Mouse (Mus musculus) erythroblast, adult 5-6 weeks (primary cell): ENCODE data around the gene Vegfb. TPM values are rescaled to one million over a fixed set of nuclear protein-coding genes. Genes with fewer than 3 reads are reported as not detected.

Source experiments
- ATAC-seq: replicated peaks from 2 replicates; pipeline ENCODE4 v1.8.0; 2016; ENCODE audit warnings: moderate number of reproducible peaks, mild to moderate bottlenecking, moderate TSS enrichment, inconsistent platforms; ENCODE audit not compliant: poor library complexity, low FRiP score, severe bottlenecking
- total RNA-seq, 2 experiments: library from RNA; stranded (forward) in 1 of 2; stranded (reverse) in 1 of 2; fragments of 150-400 nt in 1 of 2; fragments of 200-764, 138-1000 nt in 1 of 2; gene quantifications; 2 replicates each; pipeline versions ENCODE4 v1.2.3 to v1.2.4; 2015 to 2017; ENCODE audit warnings: low replicate concordance in 2 of 2

Gene Vegfb
- total RNA-seq, 2 experiments from 2014 or later = 1.1 to 11.7 TPM

- ATAC-seq = peak; percentile 59
Observed at GRCm38 (mm10) chr19:6974211-6975205, 12.9 kb downstream of the Vegfb start, which contains the start of gene Ppp1r14b. Gene Ppp1r14b (plus strand): TSS chr19:6974968.

DNA sequence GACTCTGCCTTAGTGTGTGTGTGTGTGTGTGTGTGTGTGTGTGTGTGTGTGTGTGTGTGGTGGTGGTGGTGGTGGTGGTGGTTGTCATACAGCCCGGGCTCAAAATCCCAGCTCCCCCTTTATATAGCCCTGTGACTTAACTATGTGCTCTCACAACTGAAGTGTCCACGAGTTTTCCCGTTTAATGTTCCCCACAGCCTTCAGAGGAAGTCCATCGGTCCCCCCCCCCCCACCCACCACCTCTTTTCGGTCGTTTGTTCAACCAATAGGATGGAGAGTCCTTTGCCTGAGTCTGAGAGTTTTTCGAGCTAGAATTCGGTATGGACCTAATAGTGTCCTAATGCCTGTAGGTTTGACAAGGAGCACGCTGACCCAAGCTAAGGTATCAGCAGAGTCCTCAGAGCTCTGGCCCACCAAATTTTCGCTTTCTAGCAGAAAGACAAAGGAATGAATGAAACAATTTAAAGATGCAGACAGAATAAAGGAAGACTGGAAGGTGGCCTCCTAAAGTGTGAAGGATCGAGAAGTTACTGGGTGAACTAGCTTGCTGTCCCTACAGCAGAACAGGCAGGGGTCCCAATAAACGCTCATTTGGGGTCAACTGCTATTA, 13.8 kb downstream of the Vegfb start:
- ATAC-seq = no peak

GRCm38 (mm10) chr19:6972247-6972917, 15.1 kb downstream of the Vegfb start:
- no peak for ATAC-seq

DNA sequence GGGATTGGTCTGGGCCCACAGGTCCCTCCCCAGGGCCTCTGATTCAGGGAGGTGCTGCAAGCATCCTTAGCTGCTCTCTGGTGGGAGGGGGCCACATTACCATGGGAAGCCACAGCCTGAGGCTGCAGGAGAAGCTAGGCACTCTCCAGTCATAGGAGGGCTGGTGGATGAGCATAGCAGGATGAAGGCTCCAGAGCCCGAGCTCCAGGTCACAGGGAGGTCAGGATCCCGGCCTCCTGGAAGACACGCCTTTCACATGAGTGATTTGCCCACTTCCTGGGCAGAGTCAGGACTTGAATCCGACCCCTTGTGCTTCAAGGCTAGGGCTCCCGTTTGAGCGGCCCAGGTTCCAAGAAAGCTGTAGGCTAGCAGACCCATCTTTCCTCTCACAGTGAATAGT, 15.8 kb downstream of the Vegfb start:
- ATAC-seq = no peak

DNA sequence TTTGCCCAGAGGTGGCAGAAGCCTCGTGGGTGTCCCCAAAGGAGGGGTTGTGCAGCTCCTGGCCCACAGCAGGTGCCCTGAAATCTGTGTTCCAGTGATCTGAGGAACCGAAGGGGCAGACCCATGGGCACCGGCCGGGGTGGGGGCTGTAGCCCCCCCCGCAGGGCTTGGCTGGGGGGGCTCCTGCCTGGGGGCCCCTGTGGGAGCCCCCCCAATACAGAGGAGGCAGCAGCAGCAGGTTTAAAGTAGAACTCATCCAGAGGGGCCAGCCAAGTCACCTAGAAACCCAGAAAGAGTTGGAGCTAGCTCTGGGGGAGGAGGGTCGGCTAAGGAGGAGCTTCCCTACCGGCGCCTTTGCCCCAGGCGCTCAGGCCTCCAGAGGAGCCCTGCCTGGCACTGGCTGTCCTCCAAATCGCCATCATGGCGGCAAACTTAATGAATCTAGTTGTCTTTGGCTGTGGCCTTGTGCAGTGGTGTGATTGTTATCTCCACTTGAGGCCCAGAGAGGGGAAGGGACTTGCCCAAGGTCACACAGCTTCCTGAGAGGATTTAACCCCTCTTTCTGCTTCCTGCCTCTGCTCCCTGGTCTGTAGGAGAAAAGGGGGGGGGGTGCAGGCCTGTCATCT, 16.9 kb downstream of the Vegfb start:
- no peak for ATAC-seq

GRCm38 (mm10) chr19:6969665-6970381, 17.6 kb downstream of the Vegfb start:
- ATAC-seq = peak; percentile 48

GRCm38 (mm10) chr19:6969291-6969664, 18.2 kb downstream of the Vegfb start:
- no peak for ATAC-seq

GRCm38 (mm10) chr19:6968491-6969271, 18.8 kb downstream of the Vegfb start:
- no peak for ATAC-seq

DNA sequence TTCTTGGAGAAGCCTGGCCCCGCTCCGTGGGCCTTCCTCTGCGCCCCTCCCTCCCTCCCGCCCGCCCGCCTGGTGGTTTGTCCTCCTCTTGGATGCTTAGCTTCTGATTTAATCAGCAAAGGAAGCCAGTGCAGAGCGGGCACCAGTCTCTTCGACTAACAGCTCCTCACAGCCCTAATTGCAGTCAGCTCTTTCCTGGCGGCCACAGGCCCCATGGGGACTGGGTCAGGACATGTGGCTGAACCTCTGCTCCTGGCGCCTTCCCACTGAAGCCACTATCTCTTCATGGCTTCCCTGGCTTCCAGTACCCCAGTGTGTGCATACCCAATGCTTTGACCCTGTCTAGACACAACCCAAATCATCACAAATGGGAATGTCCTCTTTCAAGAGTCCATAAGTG, 31.0 kb downstream of the Vegfb start:
- ATAC-seq = no peak

DNA sequence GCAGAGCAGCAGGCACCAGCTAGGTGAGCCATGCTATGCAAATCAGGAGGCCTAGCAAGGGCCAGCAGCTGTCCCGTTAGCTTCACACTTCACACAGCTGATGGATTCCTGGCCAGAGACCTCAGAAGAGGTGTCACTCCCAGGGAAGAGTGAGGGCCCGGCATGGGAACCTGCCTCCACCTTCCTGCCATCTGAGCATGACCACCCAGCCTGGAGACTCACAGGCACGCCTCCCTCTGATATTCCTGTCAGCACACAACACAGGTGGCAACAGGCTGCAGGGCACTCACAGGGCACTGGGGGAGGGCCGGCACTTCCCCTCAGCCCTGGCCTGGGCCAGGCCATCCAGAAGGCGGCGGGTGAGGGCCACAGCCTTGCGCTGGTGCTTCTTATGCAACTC, 32.0 kb downstream of the Vegfb start:
- no peak for ATAC-seq

- ATAC-seq = no peak
Observed at GRCm38 (mm10) chr19:6954046-6954445, 33.4 kb downstream of the Vegfb start.

DNA sequence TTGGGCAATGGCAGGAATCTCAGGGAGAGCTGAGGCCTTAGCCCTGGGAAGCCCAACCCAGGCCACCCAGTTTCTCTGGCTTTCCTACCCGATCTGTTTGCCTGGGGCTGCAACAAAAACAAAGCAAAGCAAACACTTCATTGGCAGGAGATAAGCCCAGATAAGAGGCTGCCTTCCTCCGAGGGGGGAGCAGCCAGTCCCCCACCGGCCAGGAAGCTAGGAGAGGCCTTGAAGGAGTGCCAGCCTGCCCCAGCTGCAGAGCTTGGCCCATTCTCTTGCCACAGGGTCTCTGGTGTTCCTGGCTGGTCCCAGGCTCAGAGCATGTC, 34.8 kb downstream of the Vegfb start:
- ATAC-seq = no peak

DNA sequence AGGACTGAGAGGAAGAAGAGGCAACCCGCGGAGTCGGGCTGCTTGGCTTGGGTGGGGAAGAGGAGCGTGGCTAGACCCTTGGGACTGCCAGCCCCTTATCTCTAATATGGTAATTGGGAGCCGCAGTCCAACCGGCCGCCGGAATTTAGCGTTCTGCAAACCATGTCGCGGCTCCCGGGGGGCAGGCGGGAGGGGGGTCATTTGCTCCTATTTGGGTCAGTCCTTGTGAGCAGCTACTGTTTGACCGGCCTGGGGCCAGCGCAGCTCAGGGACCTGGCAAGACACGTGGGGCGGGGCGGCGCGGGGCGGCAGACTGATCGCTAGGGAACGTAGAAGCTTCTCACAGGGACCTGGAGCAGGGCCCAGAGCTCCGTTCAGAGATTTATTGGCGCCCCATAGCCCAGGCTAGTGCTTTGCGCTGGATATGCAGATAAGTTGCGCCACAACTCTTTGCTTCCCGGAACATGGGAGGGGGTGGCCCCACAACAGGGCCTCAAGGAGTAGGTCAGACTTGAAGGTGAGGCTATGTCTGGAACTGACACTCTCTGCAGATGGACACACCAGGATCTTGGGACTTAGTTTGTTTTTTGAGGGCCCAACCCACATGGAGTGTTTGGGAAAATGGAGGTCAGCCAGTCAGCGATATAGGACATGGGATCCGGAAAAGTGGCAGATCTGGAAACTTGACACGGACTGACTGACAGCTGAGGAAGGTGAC, 35.3 kb downstream of the Vegfb start:
- ATAC-seq = 0 out of 2 replicates have a peak, but pooled peaks have one; percentile 29

DNA sequence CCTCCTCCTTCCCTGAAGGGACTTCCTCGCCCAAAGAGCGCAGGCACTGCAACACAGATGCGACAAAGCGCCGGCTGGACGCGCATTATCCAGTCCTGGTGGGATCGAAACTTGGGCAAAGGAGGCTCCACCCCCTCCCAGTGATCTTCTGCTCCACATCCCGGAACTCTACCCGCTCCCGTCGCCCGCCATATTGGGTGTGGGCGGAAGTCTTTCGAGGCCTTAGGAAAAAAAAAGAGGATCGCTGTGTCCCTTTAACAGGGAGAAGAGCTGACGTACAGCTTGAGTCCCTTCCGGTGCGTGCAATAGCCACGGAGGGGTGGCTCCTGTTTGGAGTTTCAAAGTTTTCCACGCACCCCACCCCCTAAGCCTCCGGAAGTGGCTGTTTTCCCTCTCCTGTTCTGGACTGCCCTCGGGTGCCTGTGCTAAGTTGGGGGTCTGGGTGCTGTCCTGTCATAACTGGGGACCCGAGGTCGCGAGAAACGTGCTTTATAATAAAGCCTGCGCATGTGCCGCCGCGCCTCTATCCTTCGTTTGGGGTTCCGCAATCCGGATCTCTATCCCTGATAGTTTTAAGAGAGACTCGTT, 36.0 kb downstream of the Vegfb start:
- ATAC-seq = peak; percentile 78

DNA sequence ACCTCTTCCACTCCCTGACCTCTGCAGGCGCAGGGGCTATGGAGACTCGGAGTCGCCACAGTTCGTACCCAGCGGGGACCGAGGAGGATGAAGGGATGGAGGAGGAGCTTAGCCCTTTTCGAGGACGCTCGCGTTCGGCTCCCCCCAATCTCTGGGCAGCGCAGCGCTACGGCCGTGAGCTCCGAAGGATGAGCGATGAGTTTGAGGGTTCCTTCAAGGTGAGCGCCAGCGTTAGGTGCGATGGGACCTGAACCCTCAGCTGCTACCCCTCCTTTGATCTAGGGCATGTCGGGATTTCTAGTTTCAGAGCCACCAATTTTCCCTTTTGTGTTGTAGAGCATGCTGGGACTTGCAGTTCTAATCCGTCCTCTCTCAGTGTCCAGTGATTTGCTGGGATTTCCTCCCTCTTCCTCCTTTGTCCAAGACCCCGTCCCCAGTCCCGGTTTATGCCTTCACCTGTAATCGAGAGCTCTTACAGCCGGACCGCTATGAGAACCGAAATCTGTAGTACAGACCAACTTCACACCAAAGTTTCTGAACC, 36.8 kb downstream of the Vegfb start:
- ATAC-seq = no peak

DNA sequence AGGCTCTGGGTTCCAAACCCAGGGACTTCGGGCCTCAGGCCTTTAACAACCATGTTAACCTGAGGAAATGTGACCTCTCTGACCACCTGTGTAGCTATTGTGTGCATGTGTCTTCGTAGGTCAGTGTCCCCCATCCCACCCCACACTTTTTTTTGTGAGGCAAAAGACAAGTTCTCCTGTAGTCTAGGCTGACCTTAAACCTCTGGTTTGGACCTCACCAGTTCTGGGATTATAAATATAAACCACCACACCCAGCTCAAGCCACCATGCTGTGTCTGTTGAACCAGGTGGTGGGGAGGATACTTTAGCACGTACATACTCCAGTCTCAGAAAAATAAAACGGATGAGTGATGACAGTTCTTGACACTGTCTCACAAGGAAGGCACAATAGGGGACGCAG, 37.5 kb downstream of the Vegfb start:
- ATAC-seq = no peak

GRCm38 (mm10) chr19:6949532-6949931, 37.9 kb downstream of the Vegfb start:
- ATAC-seq = no peak

GRCm38 (mm10) chr19:6948186-6948585, 39.3 kb downstream of the Vegfb start:
- ATAC-seq = no peak
